Mouse (Mus musculus) layer of hippocampus, postnatal 10 days (tissue): ENCODE measurements at regions not wholly inside any gene's neighbourhood (a gene's known extent, or its start where the extent isn't known, plus 50 kb on each side); places are given as distances from the start of the nearest gene placed in this dataset.

Experiments
- DNase-seq, 2 experiments: peaks; one replicate each; pipeline ENCODE4 v3.0.0; 2021; ENCODE audit warnings: low spot score in 2 of 2

GRCm38 (mm10) chrX:158920217-158920616, 289.9 kb upstream of the Rps6ka3 start:
- no peak for DNase-seq

GRCm38 (mm10) chrX:158921424-158921823, 288.7 kb upstream of the Rps6ka3 start:
- no peak for DNase-seq

DNA sequence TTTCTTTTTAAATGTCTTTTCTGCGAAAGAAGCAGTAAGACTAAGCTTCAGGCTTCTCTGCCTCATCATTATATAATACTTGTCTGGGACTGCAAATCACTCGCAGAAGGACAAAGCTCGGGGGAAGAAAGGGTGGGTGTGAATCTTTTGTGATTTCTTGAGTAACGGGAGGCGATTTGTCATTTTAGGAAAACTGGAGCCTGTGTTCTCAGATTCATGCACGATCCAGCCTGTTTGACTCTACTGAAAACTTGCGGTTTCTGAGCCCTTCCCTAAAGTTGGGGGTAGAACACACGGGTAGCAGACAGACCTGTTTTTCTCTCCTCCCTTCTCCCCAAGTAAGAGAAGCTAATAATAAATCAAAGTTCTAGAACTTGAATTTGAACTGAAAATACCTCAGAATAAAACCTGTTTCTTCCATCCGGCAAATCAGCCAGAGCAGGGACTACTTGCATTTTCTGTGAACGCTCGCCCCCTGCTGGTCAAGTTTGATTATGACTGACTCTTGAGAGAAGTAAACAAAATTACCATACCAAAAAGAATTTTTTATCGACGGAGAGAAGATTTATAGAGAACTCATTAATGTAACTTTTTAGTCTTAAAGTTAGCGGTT, 288.2 kb upstream of the Rps6ka3 start:
- DNase-seq, result peak; percentile 82 to 87

DNA sequence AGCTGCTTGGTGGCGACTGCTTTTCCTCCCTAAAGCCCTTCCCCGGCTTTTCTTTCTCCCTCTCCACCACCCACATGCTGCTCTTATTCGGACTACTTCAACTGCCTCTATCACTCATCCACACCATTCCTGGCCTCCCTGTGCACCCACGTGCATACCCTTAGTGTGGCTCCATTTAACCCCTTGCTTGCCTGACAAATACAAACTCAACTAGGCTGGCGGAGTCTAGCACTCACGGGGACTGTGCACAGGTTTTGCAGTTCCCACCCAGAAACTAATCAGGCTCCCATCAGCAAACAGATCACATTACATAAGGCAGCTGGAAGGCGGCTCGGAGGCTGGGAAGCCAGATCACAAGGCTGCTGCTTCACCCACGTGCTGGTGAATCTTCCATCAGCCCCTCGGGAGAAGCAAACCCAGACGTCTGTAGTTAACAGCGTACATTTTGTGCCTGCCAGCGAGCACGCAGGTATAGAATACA, 287.0 kb upstream of the Rps6ka3 start:
- DNase-seq, result peak in 1 of 2 experiments; percentile 49

GRCm38 (mm10) chrX:158923657-158924489, 286.2 kb upstream of the Rps6ka3 start:
- DNase-seq, result no peak

- DNase-seq, result no peak
These were observed 285.4 kb upstream of the Rps6ka3 start for GRCm38 (mm10) chrX:158924490-158925398.

GRCm38 (mm10) chrX:158931864-158932263, 278.2 kb upstream of the Rps6ka3 start:
- no peak for DNase-seq

GRCm38 (mm10) chrX:158947191-158947590, 262.9 kb upstream of the Rps6ka3 start:
- DNase-seq, result peak in 1 of 2 experiments; percentile 23

GRCm38 (mm10) chrX:158971726-158972125, 238.4 kb upstream of the Rps6ka3 start:
- DNase-seq, result peak; percentile 18 to 20

DNA sequence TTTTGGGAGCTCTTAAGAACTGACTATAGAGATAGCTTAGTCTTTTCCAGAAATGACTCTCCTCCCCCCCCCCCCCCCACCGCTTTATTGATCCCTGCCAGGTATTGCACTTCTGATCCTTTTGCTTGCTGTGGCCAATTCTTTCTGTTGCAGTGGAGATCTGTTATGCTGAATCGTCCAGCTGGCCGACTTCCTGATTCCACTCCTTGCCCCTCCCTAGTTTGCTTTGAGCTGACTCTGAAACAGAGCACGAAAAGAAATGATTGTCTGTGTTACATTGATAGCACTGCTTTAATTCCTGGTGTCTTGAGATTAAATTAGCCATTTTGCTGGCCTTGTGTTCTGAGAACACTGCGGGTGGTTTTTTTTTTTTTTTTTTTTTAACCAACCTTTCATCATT, 233.5 kb upstream of the Rps6ka3 start:
- DNase-seq, result no peak

DNA sequence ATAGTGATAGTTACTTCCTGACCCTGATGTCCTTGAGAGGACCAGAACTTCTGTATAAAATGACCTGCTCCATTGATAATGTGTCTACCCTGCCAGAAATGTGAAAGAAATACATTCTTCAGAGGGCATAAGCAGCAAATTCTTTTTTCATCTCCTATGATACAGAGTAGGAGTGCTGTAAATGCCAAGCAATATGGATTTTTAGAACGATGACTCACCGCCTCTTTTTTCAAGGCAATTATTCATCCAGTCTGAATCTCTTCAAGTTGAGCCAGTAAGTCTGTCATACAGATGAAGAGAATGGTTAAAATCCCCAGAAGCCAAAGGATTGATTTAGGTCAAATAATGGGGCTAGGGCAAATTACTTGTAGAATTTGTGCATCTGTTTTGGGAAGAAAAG, 225.4 kb upstream of the Rps6ka3 start:
- DNase-seq, result no peak

GRCm38 (mm10) chrX:158987676-158988075, 222.4 kb upstream of the Rps6ka3 start:
- no peak for DNase-seq

- no peak for DNase-seq
These were observed 191.2 kb upstream of the Rps6ka3 start for GRCm38 (mm10) chrX:159018955-159019354.

DNA sequence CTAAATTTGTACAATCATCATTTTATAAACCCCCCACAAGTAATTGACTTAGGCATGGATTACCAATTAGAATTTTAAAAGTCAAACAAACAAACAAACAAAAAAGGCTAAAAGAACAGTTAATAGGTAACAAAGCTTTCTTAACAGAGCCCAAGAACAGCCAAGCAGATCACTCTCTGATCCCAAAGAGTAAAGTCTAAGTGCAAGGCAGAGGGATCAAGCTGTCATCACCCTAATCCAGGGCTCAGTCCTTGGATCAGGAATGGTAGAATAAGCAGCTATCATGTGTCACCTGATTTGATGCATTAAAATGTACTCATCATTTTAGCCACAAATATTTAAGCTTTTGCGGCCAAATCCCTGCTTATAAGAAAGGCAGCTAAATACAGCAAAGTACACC, 183.8 kb upstream of the Rps6ka3 start:
- no peak for DNase-seq

GRCm38 (mm10) chrX:159031927-159032326, 178.2 kb upstream of the Rps6ka3 start:
- peak in 1 of 2 experiments; percentile 2 for DNase-seq

DNA sequence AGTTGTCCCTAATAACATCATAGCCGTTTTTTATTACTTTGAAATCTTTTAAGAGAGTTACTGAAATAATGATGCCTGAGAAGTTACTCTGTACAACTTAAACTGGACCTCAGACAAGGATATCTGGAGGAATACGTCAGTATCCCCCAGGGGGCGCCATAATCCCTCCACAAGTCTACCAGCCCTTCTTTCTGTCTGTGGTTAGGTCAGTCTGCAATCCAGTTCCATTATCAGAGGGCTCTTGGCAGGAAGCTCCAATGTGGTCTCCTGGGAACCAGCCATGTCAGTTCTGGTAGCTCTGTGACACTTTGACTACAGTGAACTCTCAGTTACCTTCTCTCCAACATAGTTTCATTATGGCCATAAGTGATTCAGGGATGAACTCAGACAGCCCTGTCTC, 166.7 kb upstream of the Rps6ka3 start:
- DNase-seq, result peak; percentile 15 to 55

GRCm38 (mm10) chrX:159047876-159048275, 162.2 kb upstream of the Rps6ka3 start:
- DNase-seq, result no peak

DNA sequence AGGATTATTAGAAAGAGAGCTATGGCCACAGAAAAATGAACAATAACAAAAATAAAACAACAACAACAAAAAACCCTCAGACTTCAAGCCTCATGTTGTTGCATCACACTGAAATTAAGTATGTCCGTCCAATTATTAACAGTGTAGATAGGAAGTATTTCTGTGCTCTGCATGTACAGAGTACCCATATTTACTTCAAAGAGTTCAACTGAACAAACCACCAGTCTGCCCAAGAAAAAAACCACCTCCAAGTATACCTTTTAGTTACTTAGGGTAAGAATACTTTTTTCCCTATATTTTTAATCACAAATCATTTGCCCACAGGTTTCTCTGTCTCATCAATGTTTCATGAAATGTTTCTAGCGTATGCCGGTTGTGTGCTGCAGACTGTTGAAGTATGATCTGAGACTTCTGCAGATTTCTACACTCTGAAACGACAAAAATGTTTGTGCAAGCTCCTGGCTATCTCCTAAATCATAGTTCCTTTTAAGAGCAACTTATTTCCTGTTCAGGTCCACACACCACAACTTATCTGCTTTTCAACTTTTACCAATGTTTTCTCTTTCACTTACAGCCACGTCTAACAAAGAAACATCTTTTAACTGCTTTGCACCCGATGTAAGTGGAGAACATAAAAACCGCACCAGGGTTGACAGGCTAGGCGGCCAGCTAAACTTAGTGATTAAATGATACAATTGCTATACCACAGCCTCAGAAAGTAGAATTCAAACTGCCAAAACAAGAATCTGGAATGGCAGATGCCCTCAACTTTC, 154.2 kb upstream of the Rps6ka3 start:
- DNase-seq, result no peak

GRCm38 (mm10) chrX:159056462-159056805, 153.7 kb upstream of the Rps6ka3 start:
- DNase-seq, result no peak

- no peak for DNase-seq
These were observed 151.2 kb upstream of the Rps6ka3 start for GRCm38 (mm10) chrX:159058931-159059330.

DNA sequence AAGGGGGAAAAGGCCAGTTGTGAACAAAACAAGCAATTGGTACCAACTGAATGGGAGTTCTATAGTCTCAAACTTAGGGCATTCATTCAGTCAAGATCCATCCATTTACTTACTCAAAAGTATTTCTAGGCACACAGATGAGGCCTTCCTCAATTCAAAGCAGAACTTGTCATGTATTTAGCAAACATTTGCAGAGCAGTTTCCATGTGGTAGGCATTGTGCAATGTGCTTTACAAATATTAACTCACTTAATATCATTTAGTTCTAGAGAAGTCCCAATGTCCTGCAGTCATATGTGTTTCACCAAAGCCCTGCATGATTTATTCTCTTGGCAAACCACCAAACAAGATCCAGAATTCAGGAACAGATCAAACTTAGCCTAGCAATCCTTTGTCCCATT, 148.8 kb upstream of the Rps6ka3 start:
- no peak for DNase-seq
